Mouse (Mus musculus) adrenal gland, adult 18-20 months (tissue): ENCODE results near the gene Mlana. TPM values are rescaled to one million over a fixed set of nuclear protein-coding genes. Genes with fewer than 3 reads are reported as not detected.

Experiments
- DNase-seq, 2 experiments: peaks; one replicate each; pipeline ENCODE4 v3.0.0; 2021 to 2022; ENCODE audit warnings: low spot score in 2 of 2
- long read RNA-seq, 2 experiments: library from polyadenylated mRNA; stranded (forward); transcript quantifications; one replicate each; pipeline ENCODE4 v2.0.0; 2021
- total RNA-seq, 2 experiments: library from RNA; stranded (reverse); gene quantifications; 1 replicate in 1 of 2; 2 replicates in 1 of 2; pipeline ENCODE4 v1.2.3; 2021

The Mlana gene
- not detected for total RNA-seq
- long read RNA-seq, experiment 1, result 0 reads
- long read RNA-seq, experiment 2, result 0 reads

DNA sequence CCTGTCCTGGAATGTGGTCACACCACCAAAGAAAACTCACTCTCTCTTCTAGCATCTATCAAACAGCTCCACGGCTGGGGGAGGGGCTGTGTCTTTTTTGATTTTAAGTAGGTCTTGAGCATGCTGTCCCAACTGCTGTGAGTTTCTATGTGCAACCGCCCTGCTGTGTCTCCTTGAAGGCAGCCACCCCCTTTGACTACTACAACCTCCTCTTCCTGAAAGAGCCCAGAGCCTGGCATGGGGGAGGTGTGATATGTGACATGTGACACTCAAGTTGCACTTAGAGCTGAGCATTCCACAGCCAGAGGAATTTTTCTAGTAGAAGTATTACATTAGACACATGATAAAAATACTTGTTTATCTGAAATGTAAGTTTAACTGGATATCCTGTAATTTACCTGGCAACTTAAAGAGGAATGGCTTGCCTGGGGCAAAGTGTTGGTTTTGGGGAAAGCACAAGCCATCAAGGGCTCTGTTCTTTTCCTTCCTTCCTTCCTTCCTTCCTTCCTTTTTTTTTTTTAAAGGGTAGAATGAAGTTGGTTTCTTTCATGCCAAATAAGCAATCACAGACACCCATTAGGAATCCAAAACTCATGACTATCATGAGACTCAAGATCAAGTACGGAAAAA lies at the start of gene Mlana:
TSS of gene Mlana (plus strand) at position 580 of the 630 bp plus-strand sequence.
- DNase-seq, result no peak

DNA sequence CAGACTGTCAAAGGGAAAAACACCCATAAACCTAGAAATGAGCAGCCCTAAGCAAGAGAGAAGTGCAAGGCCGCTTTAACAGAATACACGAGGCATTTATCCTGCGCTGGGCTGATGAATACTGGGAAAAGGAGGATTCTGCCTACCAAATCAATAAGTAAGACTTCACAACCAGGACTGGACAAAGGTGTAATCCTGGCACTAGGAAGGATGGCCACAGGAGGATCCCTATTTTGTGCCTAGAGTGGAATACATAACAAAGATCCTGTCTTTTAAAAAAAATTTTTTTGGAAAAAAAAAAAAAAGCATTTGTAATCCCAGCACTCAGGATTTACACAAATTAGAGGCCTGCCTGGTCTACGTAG lies 49.1 kb upstream of the Mlana start:
- no peak for DNase-seq

DNA sequence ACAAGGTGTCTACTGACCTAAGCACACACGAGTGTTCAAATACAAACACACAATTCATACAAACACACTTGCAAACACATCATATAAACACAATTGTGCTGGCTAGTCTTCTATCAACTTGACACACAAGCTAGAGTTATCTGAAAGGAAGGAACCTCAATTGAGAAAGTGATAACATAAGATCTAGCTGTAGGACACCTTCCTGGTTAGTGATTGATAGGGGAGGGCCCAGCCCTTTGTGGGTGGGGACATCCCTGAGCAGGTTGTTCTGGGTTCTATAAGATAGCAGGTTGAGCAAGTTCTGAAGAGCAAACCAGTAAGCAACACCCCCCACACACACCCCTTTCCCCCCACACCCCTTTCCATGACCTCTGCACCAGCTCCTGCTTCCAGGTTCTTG lies 47.9 kb upstream of the Mlana start:
- DNase-seq, result no peak

DNA sequence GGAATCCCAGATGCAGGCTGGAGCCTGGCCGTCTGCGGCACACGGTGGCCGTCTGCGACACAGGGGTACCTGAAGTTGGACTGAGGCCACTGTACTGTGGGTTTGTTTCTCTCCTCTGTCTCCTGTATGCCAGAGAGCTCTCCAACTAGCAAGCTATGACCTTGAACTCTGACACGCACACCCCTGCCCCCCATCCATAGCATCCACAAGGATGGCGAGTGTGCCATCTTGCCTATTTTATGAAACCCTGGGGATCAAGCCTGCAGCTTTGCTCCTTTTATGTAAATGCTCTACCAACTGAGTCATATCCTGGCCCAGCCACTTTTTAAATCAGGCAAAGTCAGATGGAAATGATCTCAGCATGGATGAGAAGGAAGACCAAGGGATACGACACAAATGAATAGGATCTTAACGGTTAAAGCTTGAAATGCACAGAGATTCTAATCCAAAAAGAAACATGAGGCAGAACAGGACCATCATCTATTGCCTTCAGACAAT lies 43.8 kb upstream of the Mlana start:
- DNase-seq, result no peak

DNA sequence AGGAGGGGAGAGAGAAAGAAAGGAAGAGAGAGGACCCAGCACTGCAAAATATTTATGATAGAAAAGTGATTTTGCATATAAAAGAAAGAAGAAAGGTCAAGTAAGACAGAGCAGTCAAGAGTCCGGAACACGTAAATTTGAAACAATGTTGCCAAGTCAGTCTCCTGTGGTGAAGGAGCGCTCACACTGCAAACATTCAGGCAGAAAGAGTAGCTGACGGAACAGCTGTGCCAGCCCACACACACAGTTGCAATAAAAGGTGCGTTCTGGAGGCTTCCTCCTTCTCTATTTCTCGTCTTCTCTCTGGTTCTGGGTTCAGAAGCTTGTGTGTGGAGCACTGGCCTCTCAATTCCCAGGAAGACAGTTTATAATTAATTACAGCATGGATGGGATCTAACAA lies 42.5 kb upstream of the Mlana start:
- DNase-seq, result no peak

DNA sequence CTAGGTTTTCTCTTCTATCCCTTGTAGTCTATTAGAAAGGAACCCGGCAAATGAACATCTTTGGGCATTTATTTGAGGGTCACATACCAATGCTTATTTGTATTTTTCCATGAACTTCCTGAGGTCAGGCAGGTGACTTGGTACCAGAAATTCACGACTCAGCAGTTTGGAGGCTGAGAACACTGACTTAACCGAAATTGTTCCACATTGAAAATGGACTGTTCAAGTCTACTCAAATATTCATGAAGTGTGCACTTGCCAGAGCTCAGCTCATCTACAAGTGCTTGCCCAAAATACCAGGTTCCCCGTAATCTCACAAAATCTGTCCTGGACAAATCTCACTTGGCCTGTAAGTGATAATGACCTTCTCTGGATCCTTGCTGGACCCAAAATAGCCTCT lies 41.6 kb upstream of the Mlana start:
- no peak for DNase-seq

DNA sequence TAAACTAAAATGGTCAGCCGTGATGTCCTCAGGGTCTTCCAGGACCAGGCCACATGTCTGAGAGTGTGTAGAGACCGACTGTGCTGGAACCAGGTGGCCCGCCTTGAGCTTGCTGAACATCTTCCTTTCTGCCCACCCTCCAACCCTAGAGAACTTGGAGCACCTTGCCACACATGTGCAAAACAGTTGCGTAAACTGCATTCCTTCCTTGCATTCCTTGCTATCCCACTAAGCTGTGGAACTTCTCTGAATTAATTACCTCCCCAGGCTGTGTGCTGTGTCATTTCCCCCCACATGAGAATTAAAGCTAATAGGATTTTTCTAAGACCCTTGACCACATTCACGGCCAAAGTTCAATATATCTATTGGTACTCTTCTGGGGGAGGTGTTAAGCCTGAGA lies 41.0 kb upstream of the Mlana start:
- no peak for DNase-seq

DNA sequence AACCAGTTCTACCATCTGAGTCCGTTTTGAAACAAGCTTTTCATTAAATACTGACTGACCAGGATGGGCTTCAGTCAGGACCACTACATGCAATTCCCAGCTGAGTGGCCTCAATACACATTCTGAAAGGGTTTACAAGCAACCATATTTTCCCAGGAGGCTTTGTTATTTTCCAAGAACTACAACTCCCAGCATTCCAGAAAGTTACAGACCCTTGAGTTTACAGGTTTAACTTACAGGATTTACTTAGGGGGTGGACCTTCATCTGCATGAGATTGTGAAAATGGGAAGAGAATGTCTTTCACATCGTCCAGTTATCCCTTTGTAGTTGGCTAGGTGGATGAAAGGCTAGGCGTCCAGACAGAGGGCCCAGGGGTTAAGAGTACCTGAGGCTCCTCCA lies 40.6 kb upstream of the Mlana start:
- no peak for DNase-seq

DNA sequence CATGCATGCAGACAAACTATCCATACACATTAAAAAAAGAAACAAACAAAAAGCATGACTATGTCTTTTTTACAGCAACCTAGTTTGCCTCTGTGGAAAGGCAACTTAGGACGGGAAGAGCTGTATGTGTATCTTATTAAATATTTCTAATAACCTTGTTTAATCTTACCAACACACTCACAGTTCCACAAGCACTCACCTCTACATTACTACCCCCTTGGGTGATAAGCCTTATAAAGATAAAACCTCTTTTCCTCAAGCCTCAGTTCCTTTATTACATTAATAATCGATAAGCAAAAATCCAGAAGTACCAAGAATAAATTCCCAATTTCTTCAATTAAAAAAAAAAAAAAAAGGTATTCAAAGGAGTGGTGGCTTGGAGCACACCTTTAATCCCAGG lies 40.1 kb upstream of the Mlana start:
- DNase-seq, result no peak

DNA sequence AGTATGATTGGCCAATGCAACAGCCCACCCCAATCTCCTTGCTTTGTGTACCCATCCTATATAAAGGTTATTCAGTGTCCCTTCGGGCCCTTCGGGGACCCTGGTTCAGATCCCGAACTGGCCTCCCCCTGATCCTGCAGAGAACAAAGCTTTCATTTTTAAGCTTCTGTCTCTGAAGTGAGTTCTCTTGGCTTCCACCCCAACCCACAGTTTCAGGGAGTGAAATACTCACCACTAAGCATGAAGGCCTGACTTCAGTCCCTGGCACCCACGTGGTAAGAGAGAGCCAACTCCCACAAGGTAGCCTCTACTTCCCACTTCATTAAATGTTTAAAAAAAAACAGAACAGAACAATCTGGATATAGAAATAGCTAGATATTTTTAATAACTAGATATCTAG lies 38.8 kb upstream of the Mlana start:
- DNase-seq, result no peak

DNA sequence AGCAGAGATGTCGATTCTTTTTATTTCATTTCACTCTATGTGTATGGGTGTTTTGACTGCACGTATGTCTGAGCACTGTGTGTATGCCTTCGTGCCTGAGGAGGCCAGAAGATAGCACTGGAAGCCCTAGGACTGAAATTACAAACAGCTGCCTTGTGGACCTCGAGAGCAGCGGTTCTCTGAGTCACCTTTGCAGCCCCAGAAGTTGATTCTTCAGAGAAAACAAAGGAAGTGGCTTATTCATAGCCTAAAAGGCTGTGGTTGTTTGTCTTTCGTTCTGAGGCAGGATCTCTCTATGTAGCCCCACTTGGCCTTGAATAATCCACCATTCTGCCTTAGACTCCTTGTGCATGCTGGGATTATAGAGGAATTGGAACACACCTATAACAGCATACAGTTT lies 37.9 kb upstream of the Mlana start:
- DNase-seq, result no peak

DNA sequence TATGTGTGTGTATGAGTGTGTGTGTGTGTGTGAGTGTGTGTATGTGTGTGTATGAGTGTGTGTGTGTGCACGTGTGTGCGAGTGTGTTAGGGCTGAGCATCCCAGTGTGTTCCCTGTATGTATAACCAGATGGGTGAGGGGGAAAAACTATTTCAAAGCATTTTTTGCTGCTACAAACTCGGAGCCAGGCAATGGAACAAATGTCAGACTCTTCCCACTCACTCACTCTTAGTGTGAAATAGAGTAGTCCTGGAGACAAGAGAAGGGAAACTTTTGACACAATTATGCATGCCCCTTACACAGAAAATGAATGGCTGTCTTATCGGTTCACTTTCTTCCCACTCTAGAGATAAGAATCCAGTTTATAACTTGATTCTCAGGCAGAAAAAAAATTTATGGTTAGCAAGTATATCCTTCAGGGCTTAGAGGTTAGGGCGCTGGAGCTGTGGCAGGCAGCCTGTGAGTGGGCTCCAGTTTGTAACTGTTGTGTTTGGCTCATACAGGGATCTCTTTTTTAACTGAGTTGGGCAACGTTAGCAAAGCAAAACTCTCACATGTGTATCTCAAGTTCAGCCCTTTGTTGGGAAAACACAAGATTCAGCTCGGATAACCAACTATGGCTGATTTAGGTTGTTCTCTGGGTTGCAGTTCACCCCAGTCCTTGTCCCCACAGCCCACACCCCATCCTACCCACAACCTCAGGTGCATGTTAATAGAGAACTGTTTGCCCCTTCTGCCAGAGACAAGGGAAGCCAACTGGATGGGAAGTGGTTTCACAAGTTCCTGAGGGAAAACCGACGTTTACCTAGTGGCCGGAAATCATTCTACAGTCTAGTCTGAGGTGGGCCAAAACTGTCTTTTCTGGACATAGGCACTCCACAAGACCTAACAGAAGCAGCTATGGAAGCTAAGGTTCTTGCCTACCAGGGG lies 36.5 kb upstream of the Mlana start:
- DNase-seq, result no peak

DNA sequence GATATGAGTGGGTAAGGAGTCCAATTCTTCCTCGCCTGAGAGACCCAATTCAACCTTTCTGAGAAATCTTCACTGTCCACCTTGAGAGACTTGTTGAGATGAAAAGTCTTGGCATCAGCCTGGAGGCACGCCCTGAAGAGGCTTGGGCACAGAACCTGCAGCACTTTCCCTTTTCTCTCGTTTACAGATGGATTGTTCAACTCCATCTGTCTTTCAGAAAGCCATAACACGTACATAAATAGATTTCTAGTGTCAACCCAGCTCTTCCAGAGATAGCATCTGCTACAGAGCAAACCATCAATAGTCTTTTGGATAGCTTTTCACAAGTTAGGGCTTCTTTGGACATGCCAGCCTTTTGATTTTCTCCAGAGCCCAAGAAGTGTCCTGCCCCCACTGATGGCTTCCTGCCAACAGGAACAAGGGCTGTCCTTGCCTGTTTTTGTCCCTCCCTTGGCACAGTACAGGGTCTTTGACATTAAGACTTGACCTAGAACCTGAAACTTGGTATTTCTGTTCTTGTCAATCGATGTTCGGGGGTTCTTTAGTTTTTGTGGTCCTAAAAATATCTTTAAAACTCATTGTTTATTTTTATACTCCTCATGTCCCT lies 35.5 kb upstream of the Mlana start:
- no peak for DNase-seq

DNA sequence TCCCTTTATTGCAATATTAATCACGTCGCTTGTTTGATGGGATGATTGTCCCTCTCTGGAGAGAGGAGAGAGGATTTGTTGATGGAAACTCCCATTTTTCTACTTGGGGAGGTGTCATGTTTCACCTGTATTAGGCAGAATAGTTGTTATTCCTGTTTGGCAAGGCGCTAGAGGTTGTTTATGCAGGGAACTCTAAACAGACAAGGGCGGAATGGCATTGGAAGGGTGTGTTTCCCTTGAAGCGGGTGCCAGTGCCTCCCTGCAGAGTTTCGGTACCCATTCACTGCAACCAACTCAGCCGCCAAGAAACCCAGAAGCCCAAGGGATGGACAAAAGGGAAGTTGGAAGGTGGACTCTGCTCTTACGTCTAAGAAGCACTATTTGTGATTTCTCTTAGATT lies 33.8 kb upstream of the Mlana start:
- no peak for DNase-seq

DNA sequence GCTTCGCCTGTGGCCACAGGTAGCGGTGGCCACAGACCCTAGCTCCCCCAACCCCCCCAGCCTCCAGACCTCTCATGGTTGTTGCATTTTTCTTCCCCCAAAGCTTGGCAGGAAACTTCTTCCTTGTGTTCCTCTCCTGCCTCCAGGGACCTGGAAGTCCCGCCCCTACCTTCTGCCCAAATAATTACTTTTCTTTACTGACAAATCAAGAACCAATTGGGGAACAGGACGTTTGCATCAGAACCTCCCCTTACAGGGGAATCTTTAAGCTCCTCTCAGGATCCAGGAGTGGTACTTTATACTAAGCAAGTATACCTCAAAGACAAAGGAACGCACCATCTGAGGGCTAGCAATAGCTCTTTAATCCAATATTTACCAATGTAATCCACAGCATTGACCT lies 32.7 kb upstream of the Mlana start:
- DNase-seq, result no peak

DNA sequence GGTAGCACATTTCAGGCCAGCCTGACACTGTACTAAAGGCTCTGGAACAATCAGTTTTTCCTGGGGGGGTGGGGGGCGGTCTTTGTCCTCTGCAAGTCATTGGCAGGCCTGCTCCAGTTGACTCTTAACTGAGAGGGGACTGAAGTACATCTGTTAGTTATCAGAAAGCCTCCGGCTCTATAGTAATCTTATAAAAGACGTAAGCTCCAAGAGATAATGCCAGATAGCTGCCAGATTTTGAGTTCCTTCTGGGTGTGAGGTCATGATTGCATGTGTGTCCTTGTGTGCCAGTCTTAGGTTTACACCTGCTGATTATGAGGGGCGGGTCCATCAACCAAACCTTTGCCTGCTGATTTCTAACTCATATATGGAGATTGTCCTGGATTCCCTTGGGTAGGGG lies 31.5 kb upstream of the Mlana start:
- DNase-seq, result no peak

DNA sequence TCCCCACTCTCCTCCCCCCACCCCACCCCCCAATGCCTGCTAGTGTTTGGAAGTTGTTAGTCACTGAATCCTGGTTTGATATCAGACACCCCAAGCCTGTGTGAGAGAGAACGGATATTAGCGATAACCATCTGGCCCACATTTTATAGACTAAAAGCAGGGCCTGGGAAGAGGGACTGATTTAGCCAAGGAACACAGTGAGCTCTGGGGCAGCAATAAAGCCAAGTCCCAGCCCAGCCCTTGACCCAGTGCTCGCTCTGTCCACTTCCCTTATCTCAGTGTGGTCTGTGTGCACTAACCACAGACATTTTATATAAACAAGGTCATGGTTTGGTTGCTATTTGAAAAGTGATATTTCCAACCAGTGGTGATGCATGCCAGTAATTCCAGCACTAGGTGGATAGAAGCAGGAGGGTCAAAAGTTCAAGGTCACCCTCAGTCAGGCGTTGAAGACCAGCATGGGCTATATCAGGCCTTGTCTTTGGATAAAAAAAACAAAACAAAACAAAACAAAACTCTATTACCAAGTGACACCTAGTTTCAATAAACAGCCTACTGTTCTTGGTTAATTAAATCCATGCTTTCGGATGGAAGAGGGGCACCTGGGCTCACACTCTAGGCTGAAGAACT lies 30.5 kb upstream of the Mlana start:
- DNase-seq, result no peak

DNA sequence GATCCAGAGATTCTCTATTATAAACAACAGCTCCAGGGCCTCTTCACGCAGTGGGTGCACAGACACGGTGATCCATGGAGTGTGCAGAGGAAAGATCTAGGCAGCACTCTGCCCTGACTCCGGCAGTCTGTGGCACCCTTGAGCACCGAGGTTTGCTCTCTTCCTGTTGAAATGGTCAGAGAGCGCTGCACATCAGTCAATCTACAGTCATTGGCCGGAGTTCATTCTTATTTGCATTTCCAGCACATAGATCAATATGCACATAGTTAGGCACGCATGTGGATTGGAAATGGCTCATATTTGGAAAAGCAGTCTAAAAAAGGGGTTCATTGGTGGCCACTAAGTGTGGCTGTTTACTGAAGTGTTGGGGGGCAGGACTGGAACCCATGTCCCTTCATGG lies 29.5 kb upstream of the Mlana start:
- no peak for DNase-seq

DNA sequence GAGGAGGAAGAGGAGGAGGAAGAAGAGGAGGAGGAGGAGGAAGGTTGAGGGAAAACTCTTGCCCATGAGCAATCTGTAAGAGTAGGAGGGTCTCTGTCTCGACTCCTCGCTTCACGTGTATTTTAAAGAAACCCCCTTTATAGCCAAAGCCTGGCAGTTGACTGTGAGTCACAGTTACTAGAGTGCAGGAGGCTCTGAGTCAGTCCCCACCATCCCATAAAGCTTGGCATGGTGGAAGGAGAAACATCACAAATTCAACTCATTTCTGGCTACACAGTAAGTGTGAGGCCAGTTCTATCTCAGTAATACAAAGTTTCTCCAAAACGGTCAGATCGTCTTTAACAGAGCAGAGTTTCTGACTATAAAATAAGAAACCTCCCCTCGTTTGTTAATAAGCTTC lies 27.4 kb upstream of the Mlana start:
- no peak for DNase-seq

DNA sequence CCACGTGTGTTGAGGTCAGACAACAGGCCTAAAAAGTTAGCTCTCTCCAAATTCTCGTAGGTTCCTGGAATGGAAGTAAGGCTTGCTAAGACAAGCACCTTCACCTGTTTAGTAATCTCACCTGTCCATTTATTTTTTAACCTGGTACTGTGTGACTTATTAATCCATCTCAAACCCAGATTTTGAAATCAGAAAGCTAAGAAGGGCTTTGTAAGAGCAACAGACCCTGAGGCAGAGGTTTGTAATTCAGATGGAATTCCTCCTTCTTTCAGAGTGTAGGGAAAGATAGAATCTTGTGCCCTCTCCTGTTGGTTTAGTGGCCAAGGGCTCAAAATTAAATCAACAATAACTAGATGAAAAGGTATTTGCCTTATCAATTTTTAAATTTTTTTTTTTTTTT lies 26.5 kb upstream of the Mlana start:
- DNase-seq, result no peak

DNA sequence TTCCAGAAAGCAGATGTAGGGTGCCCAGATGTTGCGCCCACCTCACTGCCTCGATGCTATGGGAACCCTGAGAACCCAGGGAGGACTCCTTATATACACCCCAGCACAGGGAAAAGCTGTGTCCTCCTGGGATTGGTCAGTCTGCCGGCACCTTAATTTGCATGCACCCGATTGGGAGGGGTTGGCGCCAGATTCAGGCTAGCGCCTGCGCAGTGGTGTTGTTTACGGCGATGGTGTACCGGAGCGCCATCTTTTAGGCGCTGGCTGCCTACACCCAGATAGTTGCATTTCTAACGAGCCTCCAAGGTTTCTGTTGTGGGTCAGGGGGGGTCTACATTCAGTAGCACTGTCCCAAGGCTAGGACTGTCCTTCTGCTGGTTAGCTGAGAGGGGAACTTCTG lies 25.0 kb upstream of the Mlana start:
- no peak for DNase-seq

DNA sequence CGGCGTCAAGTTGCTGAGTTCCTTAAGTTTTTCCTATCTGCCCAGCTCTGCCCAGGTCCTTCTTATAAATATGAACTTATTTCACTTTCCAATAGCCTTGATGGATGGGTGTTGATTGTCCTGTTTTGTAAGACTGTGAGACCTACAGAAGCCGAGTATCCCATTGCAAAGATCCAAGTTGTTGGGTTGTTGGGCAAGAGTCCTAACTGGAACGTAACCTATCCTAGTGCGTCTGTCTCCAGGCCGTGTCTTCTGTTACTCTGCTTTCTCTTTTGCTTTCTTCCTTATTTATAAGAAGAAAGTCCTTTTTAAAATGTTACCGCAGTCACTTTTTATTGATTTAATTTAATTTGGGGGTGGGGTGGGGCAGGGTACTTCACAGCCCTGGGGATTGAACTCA lies 22.7 kb upstream of the Mlana start:
- DNase-seq, result no peak
